Mouse (Mus musculus) bone marrow, adult 2 months (tissue): ENCODE data around the gene Fam131b. TPM values are rescaled to one million over a fixed set of nuclear protein-coding genes. Genes with fewer than 3 reads are reported as not detected.

Experiments
- H3K27ac ChIP-seq: fragments of 200-500 bp; 2 replicates; pipeline ENCODE4 v1.5.1; 2012; ENCODE audit warnings: low read depth, mild to moderate bottlenecking, control low read depth, inconsistent platforms, low read length; ENCODE audit not compliant: control insufficient read depth, poor library complexity, insufficient read depth
- H3K4me1 ChIP-seq: fragments of 200-500 bp; 2 replicates; pipeline ENCODE4 v1.6.1; 2011; ENCODE audit warnings: low read length; ENCODE audit not compliant: control insufficient read depth, insufficient read depth
- H3K4me3 ChIP-seq: fragments of 200-500 bp; replicated peaks from 2 replicates; pipeline ENCODE3; 2011; ENCODE audit warnings: mild to moderate bottlenecking, low read depth, low read length, control low read depth; ENCODE audit not compliant: control insufficient read depth
- CTCF ChIP-seq: fragments of 200-500 bp; IDR thresholded peaks from 2 replicates; pipeline ENCODE4 v1.5.1; 2011; ENCODE audit warnings: low read length, control low read depth; ENCODE audit not compliant: control insufficient read depth, insufficient read depth
- POLR2A ChIP-seq: fragments of 200-500 bp; IDR thresholded peaks from 2 replicates; pipeline ENCODE4 v1.6.1; 2011; ENCODE audit warnings: low read depth, mild to moderate bottlenecking, control low read depth, low read length, borderline replicate concordance; ENCODE audit not compliant: control insufficient read depth
- WGBS: fragments of 180-500 bp; shearing (Covaris S2); methylation state at CpG from one replicate; pipeline ENCODE4 v1.1.7; 2018; 5-methylcytosine and 5-hydroxymethylcytosine counted together
- polyA plus RNA-seq: library from polyadenylated mRNA; stranded (reverse); fragments of >200 nt; gene quantifications from 2 replicates; pipeline ENCODE4 v1.2.4, GENCODE M21; 2011; ENCODE audit warnings: low replicate concordance; ENCODE audit not compliant: missing spikeins, insufficient read depth, insufficient read length

Gene Fam131b
- polyA plus RNA-seq, 1 experiment, result 0.85 TPM

DNA sequence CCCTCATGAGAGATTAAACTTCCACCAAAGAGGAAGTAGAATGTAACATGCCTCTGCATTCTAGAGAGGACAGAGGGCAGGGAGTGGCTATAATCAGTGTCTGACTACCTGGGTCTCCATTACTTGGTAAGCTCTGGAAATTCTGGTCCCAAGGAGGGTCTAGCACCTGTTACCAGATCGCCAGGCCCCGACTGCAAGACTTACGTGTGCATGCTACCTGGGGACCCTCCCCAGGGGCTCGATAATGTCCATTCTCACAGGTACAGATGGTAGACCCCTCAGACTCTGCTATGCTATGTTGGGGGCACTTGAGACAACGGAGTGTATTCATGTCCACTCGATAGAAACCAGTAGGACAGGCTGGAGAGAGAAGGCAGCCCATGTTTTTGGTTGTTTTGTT, 40.8 kb upstream of the Fam131b start:
- TF ChIP-seq CTCF, result no peak
- no peak for TF ChIP-seq POLR2A
- WGBS, result 82% methylated on average over 6 of the region's 6 CpGs
- H3K4me3 ChIP-seq, result no peak overlapping the region
- no peaks in the 10 kb centered on the region for H3K4me1 ChIP-seq
- H3K27ac ChIP-seq, result no peak overlapping the region

DNA sequence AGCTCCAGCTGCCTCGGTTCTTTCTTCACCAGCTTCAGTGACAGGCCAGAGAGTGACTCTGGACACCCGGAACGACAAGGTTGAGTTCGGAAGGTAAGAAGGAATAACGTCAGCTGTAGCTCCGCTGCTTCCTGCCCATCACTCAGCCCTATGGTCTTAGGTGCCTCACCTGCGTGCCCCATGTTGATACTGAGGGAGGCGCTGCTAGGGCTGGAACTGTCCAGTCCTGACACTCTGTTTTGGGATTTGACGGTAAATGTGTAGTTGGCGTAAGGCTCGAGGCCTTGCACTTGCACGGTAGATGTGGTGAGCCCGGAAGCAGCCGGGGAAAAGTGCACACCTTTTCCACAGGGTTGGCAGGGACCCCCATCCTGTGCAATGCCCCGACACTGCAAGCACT, 40.2 kb upstream of the Fam131b start:
- Histone ChIP-seq H3K27ac (no peak overlapping the region), H3K4me1 (no peaks in the 10 kb centered on the region), H3K4me3 (no peak overlapping the region)
- 91% methylated on average over 15 of the region's 15 CpGs for WGBS
- no peak for TF ChIP-seq CTCF
- no peak for TF ChIP-seq POLR2A

DNA sequence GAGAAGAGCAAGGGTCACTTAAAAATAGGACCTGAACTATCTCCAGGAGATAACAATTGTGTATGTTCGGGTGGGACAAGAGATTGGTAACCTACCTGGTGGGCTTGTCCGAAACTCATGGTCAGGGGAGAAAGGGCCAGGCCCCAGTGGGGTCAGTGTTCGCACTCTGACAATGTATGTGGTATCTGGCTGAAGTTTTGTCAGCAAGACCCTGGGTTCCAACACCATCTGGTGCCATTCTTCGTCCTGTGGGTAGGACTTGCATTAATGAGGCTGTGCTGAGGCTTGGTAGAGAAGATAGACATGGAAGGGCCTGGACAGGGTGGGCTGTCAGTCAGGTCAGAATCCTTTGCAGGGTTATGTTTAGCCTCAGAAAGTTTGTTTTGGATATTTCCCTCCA, 39.6 kb upstream of the Fam131b start:
- no peak overlapping the region for H3K4me3 ChIP-seq
- H3K27ac ChIP-seq, result no peak overlapping the region
- H3K4me1 ChIP-seq, result no peaks in the 10 kb centered on the region
- TF ChIP-seq CTCF (no peak), POLR2A (no peak)
- 73% methylated on average over 4 of the region's 4 CpGs for WGBS

DNA sequence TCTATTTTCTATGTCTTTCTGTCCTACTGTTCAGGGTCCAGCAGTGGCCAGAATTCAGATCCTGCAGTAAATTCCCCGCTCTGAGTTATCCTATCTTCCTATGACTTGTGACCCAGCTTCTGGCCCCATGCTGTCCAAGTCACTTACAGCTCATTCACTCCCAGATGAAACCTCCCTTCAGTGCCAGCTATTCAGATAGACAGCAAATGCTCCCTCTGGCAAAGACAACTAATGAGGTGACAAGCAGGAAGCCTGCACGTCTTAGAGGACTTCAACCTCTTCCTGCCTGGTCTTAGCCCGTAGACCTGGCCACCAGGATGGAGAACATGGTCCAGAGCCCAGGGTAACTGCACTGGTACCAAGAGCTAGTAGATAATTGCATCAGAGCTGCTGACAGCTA, 38.5 kb upstream of the Fam131b start:
- no peak for TF ChIP-seq POLR2A
- TF ChIP-seq CTCF, result no peak
- Histone ChIP-seq H3K4me3 (no peak overlapping the region), H3K27ac (no peak overlapping the region), H3K4me1 (no peaks in the 10 kb centered on the region)
- 34% methylated on average over 3 of the region's 3 CpGs for WGBS

DNA sequence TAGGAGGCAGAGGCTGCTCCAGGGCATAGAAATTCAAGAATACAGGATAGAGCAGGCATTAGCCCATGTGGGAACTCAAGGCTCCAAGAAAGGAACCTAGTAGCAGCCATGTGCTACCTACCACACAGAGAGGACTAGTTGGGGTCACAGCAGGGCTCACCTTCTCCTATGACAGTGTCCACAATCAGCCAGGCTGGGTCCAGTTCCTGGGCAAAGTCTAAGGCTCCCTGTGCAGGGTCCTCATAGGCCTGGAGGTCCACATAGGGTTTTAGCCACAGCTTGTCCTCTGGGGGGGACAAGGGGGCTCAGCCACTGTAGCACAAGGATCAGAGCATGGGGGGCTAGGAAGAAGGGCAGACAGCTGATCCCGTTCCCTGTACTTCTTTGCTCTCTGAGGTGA, 38.1 kb upstream of the Fam131b start:
- TF ChIP-seq CTCF (no peak), POLR2A (no peak)
- no peak overlapping the region for H3K4me3 ChIP-seq
- H3K27ac ChIP-seq, result no peak overlapping the region
- WGBS, result 64% methylated on average over 1 of the region's 1 CpGs
- H3K4me1 ChIP-seq, result no peaks in the 10 kb centered on the region

DNA sequence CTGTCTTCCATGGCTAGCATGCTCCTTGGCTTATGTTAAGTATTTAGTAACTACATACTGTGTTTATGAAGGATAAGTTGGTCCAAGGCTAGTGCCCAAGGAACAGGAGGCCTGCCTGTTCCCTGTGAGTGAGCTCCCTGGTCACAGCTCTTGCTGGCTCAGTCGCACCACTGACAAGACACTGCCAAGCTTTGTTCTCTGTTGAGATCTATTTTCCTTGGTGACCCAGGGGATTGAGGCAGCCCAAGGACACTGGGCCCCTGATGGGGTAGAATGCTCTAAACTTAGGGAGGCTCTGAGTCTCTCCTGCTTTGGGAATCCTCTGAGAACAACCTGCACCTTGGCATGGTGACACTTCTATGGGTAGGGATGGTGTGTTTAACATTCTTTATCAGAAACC, 37.6 kb upstream of the Fam131b start:
- Histone ChIP-seq H3K4me3 (no peak overlapping the region), H3K27ac (no peak overlapping the region), H3K4me1 (no peaks in the 10 kb centered on the region)
- 56% methylated on average over 1 of the region's 1 CpGs for WGBS
- no peak for TF ChIP-seq POLR2A
- no peak for TF ChIP-seq CTCF

DNA sequence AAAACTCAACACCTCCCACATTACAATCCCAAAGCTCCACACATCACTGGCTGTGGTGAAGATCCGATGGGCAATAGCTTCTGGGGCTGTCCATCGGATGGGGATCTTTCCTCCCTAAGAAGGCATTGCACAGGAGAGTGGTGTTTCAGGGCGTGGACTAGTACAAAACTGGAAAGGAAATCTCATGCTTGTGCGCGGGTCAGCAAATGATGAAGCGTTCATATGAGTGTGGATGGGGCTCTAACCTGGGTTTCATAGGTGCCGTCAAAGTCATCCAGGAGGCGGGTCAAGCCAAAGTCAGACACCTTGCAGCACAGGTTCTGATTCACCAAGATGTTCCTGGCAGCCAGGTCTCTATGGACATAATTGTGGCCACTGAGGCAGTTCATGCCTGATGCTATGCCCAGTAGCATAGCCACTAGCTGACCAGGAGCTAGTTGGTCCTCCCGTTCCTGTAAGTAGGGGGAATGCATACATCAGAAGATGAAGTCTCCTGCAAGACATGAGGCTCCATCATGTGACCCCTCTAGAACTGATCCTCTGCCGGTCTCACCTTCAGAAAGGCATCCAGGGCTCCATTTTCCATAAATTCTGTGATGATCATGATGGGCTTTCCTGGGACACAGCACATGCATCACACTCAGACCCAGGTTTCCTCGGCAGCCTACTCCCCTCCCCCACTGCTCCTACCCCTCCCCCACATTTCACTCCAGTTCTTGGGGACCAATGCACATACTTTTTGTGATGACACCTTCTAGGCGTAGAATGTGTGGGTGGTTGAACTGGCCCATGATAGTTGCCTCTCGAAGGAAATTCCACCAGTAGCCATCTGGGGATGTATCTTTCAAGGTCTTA, 36.8 kb upstream of the Fam131b start:
- H3K27ac ChIP-seq, result no peak overlapping the region
- 83% methylated on average over 13 of the region's 13 CpGs for WGBS
- TF ChIP-seq POLR2A, result no peak
- TF ChIP-seq CTCF, result no peak
- no peak overlapping the region for H3K4me3 ChIP-seq
- H3K4me1 ChIP-seq, result no peaks in the 10 kb centered on the region

DNA sequence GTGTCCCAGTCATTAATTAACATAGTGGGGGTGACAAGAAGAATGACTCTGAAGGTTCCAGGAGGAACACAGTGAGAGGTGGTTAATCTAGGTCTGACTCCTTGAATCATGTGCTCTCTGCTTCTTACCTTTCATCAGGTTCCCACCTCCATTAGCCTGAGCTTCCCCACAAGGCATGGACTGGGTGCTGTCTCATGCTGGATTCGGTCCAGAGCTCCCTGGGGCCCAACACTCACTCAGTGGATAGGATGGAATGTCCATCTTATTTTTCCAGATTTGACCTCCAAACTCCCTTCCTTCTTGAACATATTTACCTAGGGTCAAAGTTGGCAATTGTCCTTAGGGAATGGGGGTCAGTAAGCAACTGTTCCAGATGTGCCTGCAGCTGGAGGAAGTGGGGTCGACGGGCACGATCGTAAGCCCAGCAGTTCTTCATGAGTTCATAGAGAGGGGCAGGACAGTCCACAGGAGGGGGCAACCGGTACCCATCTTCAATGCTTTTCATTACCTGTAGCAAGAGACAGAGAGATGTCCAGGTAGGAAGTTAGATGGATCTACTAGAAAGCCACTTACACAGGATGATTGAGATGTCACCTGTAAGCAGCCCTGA, 35.9 kb upstream of the Fam131b start:
- WGBS, result 74% methylated on average over 6 of the region's 6 CpGs
- no peak overlapping the region for H3K4me3 ChIP-seq
- TF ChIP-seq CTCF (no peak), POLR2A (no peak)

More for the DNA sequence above, 35.9 kb upstream of the Fam131b start:
- no peak overlapping the region for H3K27ac ChIP-seq
- H3K4me1 ChIP-seq, result no peaks in the 10 kb centered on the region
